Mouse (Mus musculus) forebrain, embryonic 11.5 days (tissue): ENCODE measurements at regions not wholly inside any gene's neighbourhood (a gene's known extent, or its start where the extent isn't known, plus 50 kb on each side); places are given as distances from the start of the nearest gene placed in this dataset.

Experiments used
- ATAC-seq: fragments of 200-750 bp; cut with Nextera tagmentation; replicated peaks from 2 replicates; pipeline ENCODE4 v1.8.0; 2017; ENCODE audit warnings: moderate TSS enrichment; ENCODE audit not compliant: low FRiP score
- DNase-seq: peaks from one replicate; pipeline ENCODE4 v3.0.0-alpha.2; 2017; ENCODE audit warnings: low spot score
- H3K27ac ChIP-seq: fragments of 300-500 bp; sonication (generic); 2 replicates; pipeline ENCODE4 v1.5.1; 2014; ENCODE audit warnings: low read depth, low read length
- H3K27me3 ChIP-seq: fragments of 300-500 bp; sonication (generic); 2 replicates; pipeline ENCODE4 v1.6.1; 2014; ENCODE audit warnings: mild to moderate bottlenecking, low read length, mixed read lengths; ENCODE audit not compliant: control insufficient read depth, insufficient read depth
- H3K36me3 ChIP-seq: fragments of 300-500 bp; sonication (generic); 2 replicates; pipeline ENCODE4 v1.6.1; 2014; ENCODE audit warnings: mild to moderate bottlenecking, low read length, moderate library complexity, mixed read lengths; ENCODE audit not compliant: control insufficient read depth, insufficient read depth
- H3K4me1 ChIP-seq: fragments of 300-500 bp; sonication (generic); replicated peaks from 2 replicates; pipeline ENCODE4 v1.6.1; 2014; ENCODE audit warnings: low read length, mixed read lengths; ENCODE audit not compliant: control insufficient read depth, insufficient read depth
- H3K4me2 ChIP-seq: fragments of 300-500 bp; sonication (generic); 2 replicates; pipeline ENCODE4 v1.6.1; 2014; ENCODE audit warnings: low read depth, mild to moderate bottlenecking, low read length, moderate library complexity, mixed read lengths; ENCODE audit not compliant: severe bottlenecking
- H3K4me3 ChIP-seq: fragments of 300-500 bp; sonication (generic); 2 replicates; pipeline ENCODE4 v1.5.1; 2014; ENCODE audit warnings: low read depth, low read length
- H3K9ac ChIP-seq: fragments of 300-500 bp; sonication (generic); 2 replicates; pipeline ENCODE4 v1.6.1; 2014; ENCODE audit warnings: low read length
- H3K9me3 ChIP-seq: fragments of 300-500 bp; sonication (generic); 2 replicates; pipeline ENCODE4 v1.6.1; 2016; ENCODE audit warnings: low read length, mixed read lengths; ENCODE audit not compliant: control insufficient read depth
- WGBS: fragments of 180-500 bp; shearing (Covaris S2); extraction: QIAGEN DNeasy Blood & Tissue Kit; methylation state at CpG from one replicate; pipeline ENCODE4 v1.1.7; 2014; 5-methylcytosine and 5-hydroxymethylcytosine counted together

GRCm38 (mm10) chr4:31468306-31468705 is 495.6 kb upstream of the Map3k7 start:
- Histone ChIP-seq H3K4me3 (no peak overlapping the region), H3K36me3 (no peaks in the 10 kb centered on the region), H3K9ac (no peak overlapping the region), H3K4me1 (no peaks in the 10 kb centered on the region), H3K27me3 (no peaks in the 10 kb centered on the region), H3K27ac (no peak overlapping the region), H3K9me3 (no peaks in the 10 kb centered on the region), H3K4me2 (no peak overlapping the region)
- WGBS, result 87% methylated on average over 9 of the region's 9 CpGs
- ATAC-seq (no peak), DNase-seq (no peak)

- H3K9ac ChIP-seq, result no peak overlapping the region
- DNase-seq, result no peak
- H3K36me3 ChIP-seq, result no peaks in the 10 kb centered on the region
- H3K4me3 ChIP-seq, result no peak overlapping the region
- H3K9me3 ChIP-seq, result no peaks in the 10 kb centered on the region
- no peak overlapping the region for H3K4me2 ChIP-seq
- ATAC-seq, result no peak
- WGBS, result 90% methylated on average over 4 of the region's 4 CpGs
- no peak overlapping the region for H3K27ac ChIP-seq
- no peaks in the 10 kb centered on the region for H3K4me1 ChIP-seq
- no peaks in the 10 kb centered on the region for H3K27me3 ChIP-seq
Observed at GRCm38 (mm10) chr4:31469803-31470202, 494.1 kb upstream of the Map3k7 start.

GRCm38 (mm10) chr4:31492535-31492934 is 471.4 kb upstream of the Map3k7 start:
- H3K4me2 ChIP-seq, result no peak overlapping the region
- no peaks in the 10 kb centered on the region for H3K36me3 ChIP-seq
- ATAC-seq (0 out of 2 replicates have a peak, but pooled peaks have one; percentile 30), DNase-seq (no peak)
- no peak overlapping the region for H3K9ac ChIP-seq
- H3K4me1 ChIP-seq, result peaks cover 3% of the 10 kb centered on the region; the same call in 1 of the 2 replicates
- WGBS, result 70% methylated on average over 3 of the region's 3 CpGs
- H3K27ac ChIP-seq, result 0 out of 2 replicates have a peak overlapping the region, but pooled peaks have one; percentile 12
- no peaks in the 10 kb centered on the region for H3K27me3 ChIP-seq
- no peak overlapping the region for H3K4me3 ChIP-seq
- no peaks in the 10 kb centered on the region for H3K9me3 ChIP-seq

- H3K4me2 ChIP-seq, result no peak overlapping the region
- H3K9ac ChIP-seq, result no peak overlapping the region
- H3K27me3 ChIP-seq, result no peaks in the 10 kb centered on the region
- H3K4me1 ChIP-seq, result peaks cover 3% of the 10 kb centered on the region; the same call in 1 of the 2 replicates
- WGBS, result 51% methylated on average over 3 of the region's 3 CpGs
- H3K9me3 ChIP-seq, result no peaks in the 10 kb centered on the region
- DNase-seq (no peak), ATAC-seq (peak; percentile 72)
- no peak overlapping the region for H3K4me3 ChIP-seq
- H3K36me3 ChIP-seq, result no peaks in the 10 kb centered on the region
- H3K27ac ChIP-seq, result no peak overlapping the region
Observed at GRCm38 (mm10) chr4:31493087-31493511, 470.8 kb upstream of the Map3k7 start.

- ATAC-seq, result no peak
- 92% methylated on average over 2 of the region's 2 CpGs for WGBS
Observed at GRCm38 (mm10) chr4:31499888-31500287, 464.0 kb upstream of the Map3k7 start.

GRCm38 (mm10) chr4:31500432-31500831 is 463.5 kb upstream of the Map3k7 start:
- H3K9me3 ChIP-seq, result no peaks in the 10 kb centered on the region
- H3K4me1 ChIP-seq, result no peaks in the 10 kb centered on the region
- DNase-seq (no peak), ATAC-seq (no peak)
- H3K27ac ChIP-seq, result no peak overlapping the region
- no peak overlapping the region for H3K9ac ChIP-seq
- 82% methylated on average over 4 of the region's 4 CpGs for WGBS
- no peaks in the 10 kb centered on the region for H3K27me3 ChIP-seq
- no peak overlapping the region for H3K4me2 ChIP-seq
- H3K36me3 ChIP-seq, result no peaks in the 10 kb centered on the region
- no peak overlapping the region for H3K4me3 ChIP-seq

More at GRCm38 (mm10) chr4:31499888-31500287, 464.0 kb upstream of the Map3k7 start:
- H3K36me3 ChIP-seq, result no peaks in the 10 kb centered on the region
- no peak overlapping the region for H3K4me2 ChIP-seq
- DNase-seq, result no peak
- no peak overlapping the region for H3K9ac ChIP-seq
- H3K27me3 ChIP-seq, result no peaks in the 10 kb centered on the region
- H3K9me3 ChIP-seq, result no peaks in the 10 kb centered on the region
- H3K4me1 ChIP-seq, result no peaks in the 10 kb centered on the region
- no peak overlapping the region for H3K4me3 ChIP-seq
- no peak overlapping the region for H3K27ac ChIP-seq

DNA sequence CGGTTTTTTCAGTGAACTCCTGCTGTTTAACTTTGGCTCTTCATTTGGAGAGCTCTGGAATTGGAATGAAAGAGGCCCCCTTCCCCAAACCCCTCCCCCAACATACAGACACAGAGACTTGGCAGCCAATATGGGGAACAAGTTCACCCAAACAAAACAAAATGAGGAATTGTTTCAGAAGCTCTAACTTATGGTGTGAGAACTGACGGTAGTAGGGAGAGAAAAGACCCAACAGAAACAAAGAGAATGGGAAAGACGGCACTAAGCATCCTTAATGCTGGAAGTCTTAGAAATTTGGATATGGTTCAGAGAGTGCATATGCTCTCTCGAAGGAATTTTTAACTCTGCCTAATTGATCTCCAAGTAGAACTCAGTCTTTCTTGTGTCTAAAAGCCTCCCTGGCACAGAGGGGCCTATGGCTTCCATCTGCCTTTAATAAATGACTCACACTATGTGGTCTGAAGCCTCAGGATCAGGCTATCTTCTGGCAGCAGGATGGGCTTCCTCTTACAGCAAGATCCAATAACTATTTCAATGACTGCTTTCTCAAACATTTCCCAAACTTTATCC is 438.2 kb upstream of the Map3k7 start:
- Histone ChIP-seq H3K4me3 (no peak overlapping the region), H3K36me3 (no peaks in the 10 kb centered on the region), H3K4me2 (no peak overlapping the region), H3K4me1 (0 out of 2 replicates have a peak, but pooled peaks cover 2% of the 10 kb centered on the region), H3K9ac (no peak overlapping the region), H3K27ac (no peak overlapping the region), H3K27me3 (no peaks in the 10 kb centered on the region), H3K9me3 (no peaks in the 10 kb centered on the region)
- ATAC-seq (no peak), DNase-seq (no peak)
- 59% methylated on average over 4 of the region's 4 CpGs for WGBS

DNA sequence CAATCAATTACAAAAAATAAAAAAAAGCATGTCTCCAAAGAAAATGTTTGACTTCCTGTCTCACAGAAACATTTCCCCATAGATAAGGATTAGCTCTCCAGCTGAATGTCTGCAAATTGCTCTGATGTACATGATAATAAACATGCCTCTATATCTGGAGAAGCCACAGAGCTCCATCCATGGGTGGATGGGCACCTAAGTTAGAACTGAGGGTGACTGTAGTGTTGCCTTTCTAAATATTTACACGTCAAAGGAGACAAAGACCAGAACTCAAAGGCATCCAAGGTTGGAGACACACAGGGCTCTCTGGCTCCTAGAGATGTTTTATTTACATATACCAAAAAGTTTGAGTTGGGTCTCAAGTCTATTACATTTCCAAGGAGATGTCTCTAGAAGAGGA is 427.1 kb upstream of the Map3k7 start:
- ATAC-seq (no peak), DNase-seq (no peak)
- Histone ChIP-seq H3K4me3 (no peak overlapping the region), H3K9me3 (no peaks in the 10 kb centered on the region), H3K27ac (no peak overlapping the region), H3K27me3 (no peaks in the 10 kb centered on the region), H3K36me3 (no peaks in the 10 kb centered on the region), H3K4me1 (no peaks in the 10 kb centered on the region), H3K9ac (no peak overlapping the region), H3K4me2 (no peak overlapping the region)
- 91% methylated on average over 1 of the region's 1 CpGs for WGBS

DNA sequence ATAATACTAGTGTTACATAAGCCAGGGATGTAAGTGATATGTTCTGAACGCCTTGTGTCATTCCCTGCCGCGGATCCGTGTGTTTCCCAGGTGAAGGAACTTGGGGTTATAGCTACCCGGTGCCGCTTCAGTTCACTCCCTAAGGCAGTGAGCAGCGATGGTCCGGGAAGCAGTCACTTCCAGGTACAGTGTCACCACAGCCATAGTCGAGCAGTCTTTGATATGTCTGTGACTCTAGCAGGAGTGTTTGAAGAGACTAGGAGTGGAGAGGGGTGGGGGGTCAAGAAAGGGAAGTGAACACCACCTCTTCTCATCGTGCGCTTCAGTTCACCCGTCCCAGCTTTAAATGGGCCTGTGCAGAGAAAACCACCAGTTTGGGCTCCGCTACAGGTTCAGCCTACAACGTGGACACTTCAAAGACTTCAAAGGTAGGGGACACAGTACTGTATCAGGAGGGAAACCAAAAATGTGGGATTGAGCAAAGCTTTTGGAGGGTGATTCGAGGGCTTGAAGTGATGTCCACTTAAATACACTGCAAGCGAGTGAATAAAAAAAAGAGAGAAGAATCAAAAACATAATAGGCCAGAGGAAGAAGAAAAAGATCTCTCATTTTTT is 410.0 kb upstream of the Map3k7 start:
- no peaks in the 10 kb centered on the region for H3K36me3 ChIP-seq
- 87% methylated on average over 16 of the region's 16 CpGs for WGBS
- H3K4me3 ChIP-seq, result no peak overlapping the region
- H3K27me3 ChIP-seq, result no peaks in the 10 kb centered on the region
- H3K9ac ChIP-seq, result no peak overlapping the region
- ATAC-seq (no peak), DNase-seq (no peak)
- no peaks in the 10 kb centered on the region for H3K9me3 ChIP-seq
- H3K4me2 ChIP-seq, result no peak overlapping the region
- H3K27ac ChIP-seq, result no peak overlapping the region
- H3K4me1 ChIP-seq, result no peaks in the 10 kb centered on the region
